Mouse (Mus musculus): ENCODE measurements around the gene Rasgrp3. TPM values are rescaled to one million over a fixed set of nuclear protein-coding genes. Genes with fewer than 3 reads are reported as not detected.
A peak's percentile ranks its signal among the peaks of the same experiment; 100 is the strongest.
"Not testable (repeated sequence)": the region's sequence is repeated elsewhere in the genome, so short reads cannot be mapped to it uniquely, and the experiment has no call there.

Rasgrp3 gene
- polyA plus RNA-seq, 1 experiment from 2014 or later = 15.6 TPM

- H3K27ac ChIP-seq (replicated peaks) = no peak overlapping the region
- H3K9ac ChIP-seq = no peak overlapping the region
- H3K4me2 ChIP-seq = no peak overlapping the region
- ATAC-seq (ENCODE audit: extremely low read depth, insufficient number of reproducible peaks, low FRiP score, low TSS enrichment) = no peak
- no peaks in the 10 kb centered on the region for H3K27me3 ChIP-seq (replicated peaks)
- H3K9me3 ChIP-seq = no peaks in the 10 kb centered on the region
- H3K36me3 ChIP-seq = no peaks in the 10 kb centered on the region
- peaks cover 27% of the 10 kb centered on the region for H3K4me1 ChIP-seq
- H3K4me3 ChIP-seq = no peak overlapping the region
- 74% methylated on average over 1 of the region's 1 CpGs for WGBS
Measured at GRCm38 (mm10) chr17:75461771-75462170, 26.1 kb downstream of the Rasgrp3 start.

- H3K27ac ChIP-seq (replicated peaks) = not testable (repeated sequence)
Measured at GRCm38 (mm10) chr17:75463223-75463622, 27.5 kb downstream of the Rasgrp3 start.

DNA sequence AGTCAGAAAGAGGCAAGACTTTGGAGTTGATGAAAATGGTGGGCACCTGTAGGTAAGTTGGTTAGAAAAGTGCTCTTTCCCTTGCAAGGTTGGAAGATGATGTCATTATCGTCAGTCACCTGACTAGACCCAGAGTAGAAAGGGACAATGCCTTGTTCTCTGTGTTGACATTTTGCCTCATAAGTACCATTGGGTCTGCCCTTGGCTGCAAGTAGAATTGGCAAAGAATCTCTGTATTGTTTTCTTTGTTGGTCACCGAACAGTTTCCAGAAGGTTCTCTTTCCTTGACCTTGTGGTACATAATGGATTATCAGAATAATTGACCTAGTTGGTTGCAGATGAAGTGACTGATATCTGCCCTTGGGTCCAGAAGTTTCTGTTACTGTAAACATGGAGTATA, 27.9 kb downstream of the Rasgrp3 start:
- H3K36me3 ChIP-seq = no peaks in the 10 kb centered on the region
- WGBS = 83% methylated on average over 2 of the region's 2 CpGs
- H3K27me3 ChIP-seq (replicated peaks) = no peaks in the 10 kb centered on the region
- no peaks in the 10 kb centered on the region for H3K9me3 ChIP-seq
- H3K4me3 ChIP-seq = no peak overlapping the region
- no peak overlapping the region for H3K9ac ChIP-seq
- ATAC-seq (ENCODE audit: extremely low read depth, insufficient number of reproducible peaks, low FRiP score, low TSS enrichment) = no peak
- no peak overlapping the region for H3K27ac ChIP-seq (replicated peaks)
- H3K4me2 ChIP-seq = no peak overlapping the region
- peaks cover 27% of the 10 kb centered on the region for H3K4me1 ChIP-seq

More at GRCm38 (mm10) chr17:75463223-75463622, 27.5 kb downstream of the Rasgrp3 start:
- not testable (repeated sequence) for ATAC-seq (ENCODE audit: extremely low read depth, insufficient number of reproducible peaks, low FRiP score, low TSS enrichment); H3K9me3 ChIP-seq; H3K4me2 ChIP-seq; H3K27me3 ChIP-seq (replicated peaks); H3K36me3 ChIP-seq; H3K9ac ChIP-seq; H3K4me3 ChIP-seq
- peaks cover 27% of the 10 kb centered on the region for H3K4me1 ChIP-seq
- WGBS = 83% methylated on average over 1 of the region's 1 CpGs

DNA sequence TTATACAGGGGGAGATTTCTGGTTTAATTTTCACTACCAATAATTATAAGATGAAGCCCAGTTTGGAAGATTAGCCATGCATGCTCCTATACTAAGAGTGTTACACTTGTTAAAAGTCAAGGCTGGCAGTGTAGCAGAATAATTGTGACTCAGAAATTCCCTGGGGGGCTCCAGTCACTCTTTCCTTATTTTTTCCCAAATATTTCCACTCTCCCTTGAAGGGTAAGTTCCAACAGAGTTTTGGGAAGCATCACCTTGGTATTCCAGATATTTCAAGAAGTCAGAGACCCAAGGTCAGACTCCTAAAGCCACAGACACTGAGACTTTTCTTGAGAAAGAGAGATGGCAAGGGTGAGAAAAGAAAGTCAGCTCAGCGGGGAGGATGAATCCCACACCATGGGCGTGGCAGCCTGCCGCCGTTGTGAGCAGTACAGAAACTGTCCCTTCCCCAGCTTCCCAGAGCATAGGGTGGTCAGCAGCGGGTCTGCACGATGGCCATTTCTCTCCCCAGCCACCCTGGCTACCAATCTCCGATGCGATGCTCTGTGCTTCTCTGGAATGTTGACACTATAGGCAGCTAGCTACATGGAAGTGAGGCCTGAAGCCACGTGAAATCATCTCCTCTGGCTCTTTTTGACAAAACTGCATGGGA, 28.8 kb downstream of the Rasgrp3 start:
- Histone ChIP-seq H3K4me1 (peaks cover 27% of the 10 kb centered on the region), H3K9me3 (no peaks in the 10 kb centered on the region), H3K27me3 (replicated peaks) (no peaks in the 10 kb centered on the region), H3K4me2 (peak overlapping the region; percentile 72), H3K4me3 (peak overlapping the region; percentile 41; the same call in 1 of the 2 replicates), H3K36me3 (no peaks in the 10 kb centered on the region), H3K9ac (peak overlapping the region; percentile 65; the same call in 1 of the 2 replicates), H3K27ac (replicated peaks) (peak overlapping the region; percentile 82)
- WGBS = 10% methylated on average over 9 of the region's 9 CpGs
- no peak for ATAC-seq (ENCODE audit: extremely low read depth, insufficient number of reproducible peaks, low FRiP score, low TSS enrichment)

DNA sequence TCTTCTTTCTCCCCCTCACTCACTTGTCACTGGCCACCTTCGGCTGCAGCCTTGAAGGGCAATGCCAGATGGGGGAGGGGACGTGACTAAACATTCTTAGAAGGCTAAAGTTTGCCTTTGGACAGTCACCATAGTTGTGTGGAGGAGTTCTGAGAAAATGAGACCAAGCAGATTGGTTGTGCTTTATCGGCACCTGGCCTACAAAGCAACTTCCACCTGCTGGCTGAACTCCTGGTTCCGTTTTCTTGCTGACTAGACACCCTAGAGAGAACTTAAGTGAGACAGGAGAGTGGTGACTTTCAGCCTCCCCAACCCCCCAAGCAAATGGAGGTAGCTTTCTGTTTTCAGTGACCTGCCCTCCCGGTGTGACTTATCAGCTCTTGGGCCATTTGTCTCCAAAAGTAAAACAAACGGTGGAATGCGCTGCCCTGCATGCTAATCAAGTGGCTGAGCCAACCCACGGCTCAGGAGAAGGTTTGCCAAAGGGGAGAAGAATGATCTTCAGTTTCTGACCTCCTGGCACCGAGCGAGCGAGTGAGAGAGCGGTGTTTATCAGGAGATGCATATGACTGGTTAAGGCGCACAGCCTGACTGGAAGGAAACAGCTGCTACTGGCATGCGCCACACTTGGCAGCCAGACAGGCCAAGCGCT, 29.4 kb downstream of the Rasgrp3 start:
- peak overlapping the region; percentile 72 for H3K4me2 ChIP-seq
- H3K27ac ChIP-seq (replicated peaks) = peak overlapping the region; percentile 82
- no peaks in the 10 kb centered on the region for H3K36me3 ChIP-seq
- H3K27me3 ChIP-seq (replicated peaks) = no peaks in the 10 kb centered on the region
- H3K4me3 ChIP-seq = peak overlapping the region; percentile 41
- ATAC-seq (ENCODE audit: extremely low read depth, insufficient number of reproducible peaks, low FRiP score, low TSS enrichment) = peak; percentile 64
- peaks cover 27% of the 10 kb centered on the region for H3K4me1 ChIP-seq
- WGBS = 2% methylated on average over 15 of the region's 15 CpGs
- peak overlapping the region; percentile 65 for H3K9ac ChIP-seq
- H3K9me3 ChIP-seq = no peaks in the 10 kb centered on the region

DNA sequence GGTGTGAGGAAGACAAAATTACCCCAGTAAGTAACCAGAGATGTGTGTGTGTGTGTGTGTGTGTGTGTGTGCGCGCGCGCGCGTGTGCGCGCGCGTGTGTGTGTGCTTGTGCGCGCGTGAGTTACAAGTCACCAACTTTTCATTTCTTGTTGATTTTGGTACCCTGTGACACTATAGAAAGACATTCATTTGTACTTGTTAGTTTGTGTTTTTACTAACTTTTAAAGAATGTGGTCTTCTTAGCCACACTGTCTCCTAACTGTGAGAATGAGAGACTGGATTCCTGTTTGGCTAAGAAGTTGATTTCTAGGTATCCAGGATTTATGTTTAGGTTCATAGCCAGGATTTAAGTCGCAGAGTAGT, 29.9 kb downstream of the Rasgrp3 start:
- Histone ChIP-seq H3K27me3 (replicated peaks) (no peaks in the 10 kb centered on the region), H3K4me3 (peak overlapping the region; percentile 41), H3K9me3 (no peaks in the 10 kb centered on the region), H3K36me3 (no peaks in the 10 kb centered on the region), H3K4me1 (peaks cover 27% of the 10 kb centered on the region), H3K4me2 (peak overlapping the region; percentile 72), H3K9ac (peak overlapping the region; percentile 65), H3K27ac (replicated peaks) (peak overlapping the region; percentile 82)
- WGBS = 32% methylated on average over 14 of the region's 14 CpGs
- ATAC-seq (ENCODE audit: extremely low read depth, insufficient number of reproducible peaks, low FRiP score, low TSS enrichment) = no peak

DNA sequence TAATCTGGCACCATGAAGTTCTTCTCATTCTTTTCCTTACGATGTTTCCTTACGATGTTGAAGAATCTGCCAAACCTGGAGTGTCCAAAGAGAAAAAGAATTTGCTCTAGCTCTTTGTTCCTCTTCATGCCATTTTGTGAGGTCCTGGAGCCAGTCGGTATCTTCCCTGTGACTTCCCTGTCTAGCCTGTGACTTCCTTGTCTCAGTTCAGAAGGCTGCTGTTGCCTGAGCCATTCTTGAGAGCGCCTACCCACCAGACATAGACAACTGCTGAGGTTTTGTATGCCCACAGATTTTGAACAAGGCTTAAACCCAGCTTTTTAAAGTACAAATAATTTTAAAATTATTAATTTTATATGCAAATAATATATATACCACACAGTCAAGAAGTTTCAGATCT, 31.3 kb downstream of the Rasgrp3 start:
- H3K4me2 ChIP-seq = no peak overlapping the region
- no peaks in the 10 kb centered on the region for H3K36me3 ChIP-seq
- no peak overlapping the region for H3K4me3 ChIP-seq
- peaks cover 28% of the 10 kb centered on the region for H3K4me1 ChIP-seq
- no peaks in the 10 kb centered on the region for H3K27me3 ChIP-seq (replicated peaks)
- H3K9me3 ChIP-seq = no peaks in the 10 kb centered on the region
- H3K27ac ChIP-seq (replicated peaks) = no peak overlapping the region
- 70% methylated on average over 4 of the region's 4 CpGs for WGBS
- no peak for ATAC-seq (ENCODE audit: extremely low read depth, insufficient number of reproducible peaks, low FRiP score, low TSS enrichment)
- H3K9ac ChIP-seq = no peak overlapping the region

DNA sequence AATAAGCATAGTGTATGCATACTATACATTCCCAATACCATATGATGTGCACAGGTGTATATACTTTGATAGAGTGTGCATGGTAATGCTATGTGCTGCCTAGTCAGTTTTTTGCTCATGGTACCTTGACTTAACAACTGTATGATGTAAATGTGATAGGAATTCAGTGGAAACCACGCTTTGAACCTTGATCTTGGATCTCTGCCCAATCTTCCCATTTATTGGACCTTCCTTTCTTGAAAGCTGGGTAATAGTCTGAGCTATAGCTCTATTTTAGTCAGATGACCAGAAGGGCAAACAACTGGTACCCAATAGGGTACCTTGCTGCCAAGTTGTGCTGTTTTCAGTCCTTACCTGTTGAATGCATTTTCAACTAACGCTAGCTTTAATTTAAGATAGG, 31.8 kb downstream of the Rasgrp3 start:
- ATAC-seq (ENCODE audit: extremely low read depth, insufficient number of reproducible peaks, low FRiP score, low TSS enrichment) = no peak
- WGBS = 76% methylated on average over 2 of the region's 2 CpGs

DNA sequence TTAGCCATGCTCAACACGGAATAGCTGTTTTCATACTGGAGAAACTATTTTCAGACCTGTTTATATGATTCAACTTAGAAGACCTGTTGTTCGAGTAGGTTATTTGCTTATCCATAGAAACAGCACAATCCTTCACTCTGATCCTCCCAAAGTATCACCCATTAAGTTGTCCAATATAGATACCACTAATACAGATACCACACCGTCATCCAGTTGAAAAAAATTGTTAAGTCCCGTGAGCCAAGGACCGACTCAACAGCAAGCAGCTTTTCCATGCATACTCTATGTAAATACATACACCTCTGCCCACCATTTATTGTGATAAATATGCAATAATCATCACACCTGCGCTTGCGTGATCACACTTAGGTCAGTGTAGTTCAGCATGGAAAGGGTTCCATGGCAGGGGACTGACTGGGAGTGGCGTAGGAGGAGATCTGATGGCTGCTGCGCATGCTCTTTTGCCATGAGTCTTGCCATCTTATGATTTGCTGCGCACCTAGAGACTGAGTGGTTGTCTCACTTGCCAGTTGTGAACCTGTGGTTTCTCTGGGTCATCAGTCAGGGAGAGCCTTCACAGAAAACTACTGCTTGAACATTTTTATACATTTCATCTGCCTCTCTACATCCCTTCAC, 32.9 kb downstream of the Rasgrp3 start:
- H3K4me3 ChIP-seq = no peak overlapping the region
- H3K27ac ChIP-seq (replicated peaks) = no peak overlapping the region
- H3K36me3 ChIP-seq = no peaks in the 10 kb centered on the region
- WGBS = 90% methylated on average over 10 of the region's 10 CpGs
- H3K4me1 ChIP-seq = peaks cover 43% of the 10 kb centered on the region
- no peak overlapping the region for H3K4me2 ChIP-seq
- H3K9me3 ChIP-seq = no peaks in the 10 kb centered on the region
- H3K27me3 ChIP-seq (replicated peaks) = no peaks in the 10 kb centered on the region
- no peak overlapping the region for H3K9ac ChIP-seq
- ATAC-seq (ENCODE audit: extremely low read depth, insufficient number of reproducible peaks, low FRiP score, low TSS enrichment) = no peak

More for the DNA sequence above, 31.8 kb downstream of the Rasgrp3 start:
- H3K9ac ChIP-seq = no peak overlapping the region
- H3K36me3 ChIP-seq = no peaks in the 10 kb centered on the region
- peaks cover 34% of the 10 kb centered on the region for H3K4me1 ChIP-seq
- H3K9me3 ChIP-seq = no peaks in the 10 kb centered on the region
- no peak overlapping the region for H3K27ac ChIP-seq (replicated peaks)
- H3K27me3 ChIP-seq (replicated peaks) = no peaks in the 10 kb centered on the region
- H3K4me3 ChIP-seq = no peak overlapping the region
- H3K4me2 ChIP-seq = no peak overlapping the region

GRCm38 (mm10) chr17:75470325-75470724, 34.6 kb downstream of the Rasgrp3 start:
- Histone ChIP-seq H3K27me3 (replicated peaks) (no peaks in the 10 kb centered on the region), H3K4me3 (no peak overlapping the region), H3K9ac (no peak overlapping the region), H3K4me2 (no peak overlapping the region), H3K9me3 (no peaks in the 10 kb centered on the region), H3K27ac (replicated peaks) (no peak overlapping the region), H3K36me3 (no peaks in the 10 kb centered on the region), H3K4me1 (peaks cover 31% of the 10 kb centered on the region)
- no peak for ATAC-seq (ENCODE audit: extremely low read depth, insufficient number of reproducible peaks, low FRiP score, low TSS enrichment)
- 63% methylated on average over 6 of the region's 6 CpGs for WGBS

- H3K4me3 ChIP-seq = no peak overlapping the region
- peaks cover 26% of the 10 kb centered on the region for H3K4me1 ChIP-seq
- no peak for ATAC-seq (ENCODE audit: extremely low read depth, insufficient number of reproducible peaks, low FRiP score, low TSS enrichment)
- H3K9me3 ChIP-seq = no peaks in the 10 kb centered on the region
- no peaks in the 10 kb centered on the region for H3K27me3 ChIP-seq (replicated peaks)
- no peak overlapping the region for H3K9ac ChIP-seq
- no peaks in the 10 kb centered on the region for H3K36me3 ChIP-seq
- 87% methylated on average over 7 of the region's 7 CpGs for WGBS
- no peak overlapping the region for H3K27ac ChIP-seq (replicated peaks)
- no peak overlapping the region for H3K4me2 ChIP-seq
Measured at GRCm38 (mm10) chr17:75470885-75471610, 35.4 kb downstream of the Rasgrp3 start.

All from heart, embryonic 13.5 days (tissue).